ENCODE assay signal across 8 mouse cellular contexts in genomic region chr4:34883366-34884029, GRCm38 (mm10). TPM values are rescaled to one million over a fixed set of nuclear protein-coding genes. Genes with fewer than 3 reads are reported as not detected.
DNase-seq lines count a peak whose midpoint lies in the region; ATAC-seq and TF ChIP-seq lines count a peak whose summit lies in the region.

No protein-coding gene starts in this region.

- H3K27me3 ChIP-seq in embryonic facial prominence, embryonic 10.5 days (replicated peaks; ENCODE audit: low read depth, poor library complexity, severe bottlenecking) = peaks cover 11% of the 10 kb centered on the region
- H3K27me3 ChIP-seq in hindbrain, embryonic 16.5 days (replicated peaks; ENCODE audit: control insufficient read depth, insufficient read depth, low read length) = no peaks in the 10 kb centered on the region
- no peaks in the 10 kb centered on the region for H3K27me3 ChIP-seq in myocyte (ENCODE audit: control insufficient read depth, insufficient read depth, insufficient read length)

- H3K79me2 ChIP-seq in myocyte (ENCODE audit: control insufficient read depth, insufficient read depth) = peaks cover 47% of the 10 kb centered on the region

- no peak for ATAC-seq in hindbrain, embryonic 16.5 days

- peak overlapping the region; percentile 81 for H3ac ChIP-seq in myocyte (ENCODE audit: control insufficient read depth, insufficient read length)

- H3K36me3 ChIP-seq in embryonic facial prominence, embryonic 10.5 days (replicated peaks) = peaks cover 20% of the 10 kb centered on the region
- H3K36me3 ChIP-seq in hindbrain, embryonic 16.5 days (ENCODE audit: control insufficient read depth, insufficient read depth, low read length) = no peaks in the 10 kb centered on the region
- H3K36me3 ChIP-seq in myocyte (ENCODE audit: control insufficient read depth, insufficient read depth) = no peaks in the 10 kb centered on the region

- no peak for TF ChIP-seq POLR2A in myocyte (IDR thresholded peaks at IDR 0.05; ENCODE audit: insufficient read length, low read depth)

- TF ChIP-seq CTCF in layer of hippocampus, adult 2 months (conservative IDR thresholded peaks at IDR 0.05) = no peak

- peak overlapping the region; percentile 71 for H3K4me3 ChIP-seq in layer of hippocampus, adult 2 months
- H3K4me3 ChIP-seq in embryonic facial prominence, embryonic 10.5 days = peak overlapping the region; percentile 92
- peak overlapping the region; percentile 85 for H3K4me3 ChIP-seq in hindbrain, embryonic 16.5 days (ENCODE audit: low read length)
- H3K4me3 ChIP-seq in myocyte = peak overlapping the region; percentile 44

- peak overlapping the region; percentile 99 for H3K9ac ChIP-seq in hindbrain, embryonic 16.5 days (ENCODE audit: low read depth, low read length)

- intact Hi-C loops in left cerebral cortex, postnatal 10 days (cut with DNase I) = no loop called here

- WGBS in embryonic facial prominence, embryonic 10.5 days = 46% methylated on average over 16 of the region's 16 CpGs
- 31% methylated on average over 16 of the region's 16 CpGs for WGBS in hindbrain, embryonic 16.5 days

- H3K4me2 ChIP-seq in hindbrain, embryonic 16.5 days (ENCODE audit: low read length) = peak overlapping the region; percentile 77
- H3K4me2 ChIP-seq in myocyte (ENCODE audit: low read depth) = peak overlapping the region; percentile 100

- peaks cover 34% of the 10 kb centered on the region for H3K4me1 ChIP-seq in embryonic facial prominence, embryonic 10.5 days
- H3K4me1 ChIP-seq in hindbrain, embryonic 16.5 days (ENCODE audit: control insufficient read depth, insufficient read depth, low read depth, low read length) = peaks cover 25% of the 10 kb centered on the region

- peak overlapping the region; percentile 99 for H3K27ac ChIP-seq in layer of hippocampus, adult 2 months
- H3K27ac ChIP-seq in embryonic facial prominence, embryonic 10.5 days (replicated peaks) = peak overlapping the region; percentile 100
- H3K27ac ChIP-seq in hindbrain, embryonic 16.5 days (ENCODE audit: low read depth, low read length) = peak overlapping the region; percentile 99

- no peak for DNase-seq in layer of hippocampus, adult 2 months (ENCODE audit: low spot score in 2 of 2)
- DNase-seq in layer of hippocampus, postnatal 25 days (ENCODE audit: extremely low spot score in 1 of 2, low spot score in 1 of 2) = no peak
- no peak for DNase-seq in embryonic facial prominence, embryonic 10.5 days (ENCODE audit: low spot score)
- no peak for DNase-seq in gastrocnemius, postnatal 10 days
- no peak for DNase-seq in urinary bladder, postnatal 14 days (ENCODE audit: low spot score)
- DNase-seq in left cerebral cortex, postnatal 10 days (ENCODE audit: extremely low spot score in 1 of 2, low spot score in 2 of 2) = no peak

- H3K9me3 ChIP-seq in embryonic facial prominence, embryonic 10.5 days = no peaks in the 10 kb centered on the region
- H3K9me3 ChIP-seq in hindbrain, embryonic 16.5 days (ENCODE audit: control insufficient read depth, low read length) = no peaks in the 10 kb centered on the region

TF ChIP-seq in myocyte, 11 proteins besides CTCF, POLR2A, EP300 and RAD21:
- TF ChIP-seq MYOG (IDR thresholded peaks at IDR 0.05; ENCODE audit: control insufficient read depth in 1 of 3, insufficient read depth in 1 of 3, insufficient read length in 2 of 3, low read depth in 2 of 3) (no peak), SRF (IDR thresholded peaks at IDR 0.05; ENCODE audit: control insufficient read depth, insufficient read length, low read depth) (no peak), TCF12 (IDR thresholded peaks at IDR 0.05; ENCODE audit: insufficient read depth, poor library complexity, severe bottlenecking) (no peak), REST (IDR thresholded peaks at IDR 0.05; ENCODE audit: insufficient read depth, insufficient read length) (no peak)

RNA-seq across cellular contexts. Expression of gene Zfp292, which starts 0.7 kb away (rescaled TPM):
- 10 to 100 TPM; 26.8 to 27.3 TPM for total RNA-seq in layer of hippocampus, adult 2 months (2021)
- 10 to 100 TPM; 23.8 to 26.0 TPM for total RNA-seq in layer of hippocampus, postnatal 25 days (2021)
- 24.7 and 25.0 TPM in 2 replicates for polyA plus RNA-seq in embryonic facial prominence, embryonic 10.5 days (2016; fragmentation: Nextera tagmentation; extraction: Ambion mirVana)
- polyA plus RNA-seq in hindbrain, embryonic 16.5 days (2015; fragmentation: Nextera tagmentation; extraction: Ambion mirVana) = 19.1 and 21.3 TPM in 2 replicates
- polyA plus RNA-seq in myocyte (2012; fragmentation: generic; extraction: Trizol) = 1.8 TPM
- total RNA-seq in gastrocnemius, postnatal 10 days (2021) = 10 to 100 TPM; 11.8 to 14.5 TPM
- 10 to 100 TPM; 26.6 to 27.2 TPM for total RNA-seq in left cerebral cortex, postnatal 10 days (2021)

RNA-seq across cellular contexts. Expression of gene Cga, which starts 10.1 kb away (rescaled TPM):
- not detected for total RNA-seq in layer of hippocampus, adult 2 months (2021)
- total RNA-seq in layer of hippocampus, postnatal 25 days (2021) = not detected
- polyA plus RNA-seq in embryonic facial prominence, embryonic 10.5 days (2016; fragmentation: Nextera tagmentation; extraction: Ambion mirVana) = 2.4 and 2.8 TPM in 2 replicates
- polyA plus RNA-seq in hindbrain, embryonic 16.5 days (2015; fragmentation: Nextera tagmentation; extraction: Ambion mirVana) = 0.48 TPM in 1 of 2 replicates, not detected in the other
- polyA plus RNA-seq in myocyte (2012; fragmentation: generic; extraction: Trizol) = not detected
- total RNA-seq in gastrocnemius, postnatal 10 days (2021) = not detected
- not detected for total RNA-seq in left cerebral cortex, postnatal 10 days (2021)
